Mouse (Mus musculus) monocyte, adult 5-6 weeks (primary cell): ENCODE data around the gene Thoc6. TPM values are rescaled to one million over a fixed set of nuclear protein-coding genes. Genes with fewer than 3 reads are reported as not detected.
A peak's percentile ranks its signal among the peaks of the same experiment; 100 is the strongest.

Experiments
- ATAC-seq: fragments of 153-309, 156-312 bp; replicated peaks from 2 replicates; pipeline ENCODE4 v1.8.0; 2017; ENCODE audit warnings: mild to moderate bottlenecking; ENCODE audit not compliant: low TSS enrichment, insufficient number of reproducible peaks, severe bottlenecking, poor library complexity, low FRiP score
- total RNA-seq: library from RNA; stranded (forward); fragments of 200-1000, 200-491, 200-594 nt; gene quantifications from 3 replicates; pipeline ENCODE4 v1.2.3, GENCODE M21; 2017

Gene Thoc6
- total RNA-seq, 1 experiment from 2014 or later = 21.2 TPM

DNA sequence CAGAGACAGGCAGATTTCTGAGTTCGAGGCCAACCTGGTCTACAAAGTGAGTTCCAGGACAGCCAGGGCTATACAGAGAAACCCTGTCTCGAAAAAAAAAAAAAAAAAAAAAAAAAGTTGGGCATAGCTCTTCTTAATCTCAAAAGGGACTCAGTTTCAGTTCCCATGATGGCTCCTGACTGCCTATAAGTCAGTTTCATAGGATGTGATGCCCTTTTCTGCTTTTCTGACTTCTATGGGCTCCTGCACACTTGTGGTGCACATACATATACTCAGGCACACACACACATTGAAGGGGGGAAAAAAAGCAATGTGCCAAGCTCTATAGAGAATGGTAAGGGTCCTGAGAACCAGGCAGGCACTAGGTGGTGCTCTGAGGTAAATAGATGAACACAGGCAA is 20.4 kb downstream of the Thoc6 start:
- ATAC-seq = no peak

DNA sequence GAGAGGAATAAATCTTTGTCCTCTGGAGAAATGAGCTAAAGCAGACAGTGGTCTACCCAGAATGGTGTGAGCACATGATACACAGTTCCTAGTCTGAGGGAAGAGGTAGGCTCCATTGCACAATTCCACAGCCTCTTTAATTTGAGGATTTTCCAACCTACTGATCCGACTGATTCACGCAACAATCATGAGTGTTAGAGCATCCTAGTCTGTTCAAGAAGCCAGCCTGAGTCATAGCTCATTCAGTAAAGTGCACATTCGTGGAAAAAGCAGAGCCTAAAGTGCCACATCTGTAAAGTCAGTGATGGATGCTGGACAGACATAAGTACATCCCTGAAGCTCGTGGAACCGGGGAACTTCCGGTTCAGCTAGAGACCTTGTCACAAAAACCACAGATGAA is 22.3 kb downstream of the Thoc6 start:
- no peak for ATAC-seq

- no peak for ATAC-seq
Measured at GRCm38 (mm10) chr17:23645894-23646293, 27.8 kb downstream of the Thoc6 start.

DNA sequence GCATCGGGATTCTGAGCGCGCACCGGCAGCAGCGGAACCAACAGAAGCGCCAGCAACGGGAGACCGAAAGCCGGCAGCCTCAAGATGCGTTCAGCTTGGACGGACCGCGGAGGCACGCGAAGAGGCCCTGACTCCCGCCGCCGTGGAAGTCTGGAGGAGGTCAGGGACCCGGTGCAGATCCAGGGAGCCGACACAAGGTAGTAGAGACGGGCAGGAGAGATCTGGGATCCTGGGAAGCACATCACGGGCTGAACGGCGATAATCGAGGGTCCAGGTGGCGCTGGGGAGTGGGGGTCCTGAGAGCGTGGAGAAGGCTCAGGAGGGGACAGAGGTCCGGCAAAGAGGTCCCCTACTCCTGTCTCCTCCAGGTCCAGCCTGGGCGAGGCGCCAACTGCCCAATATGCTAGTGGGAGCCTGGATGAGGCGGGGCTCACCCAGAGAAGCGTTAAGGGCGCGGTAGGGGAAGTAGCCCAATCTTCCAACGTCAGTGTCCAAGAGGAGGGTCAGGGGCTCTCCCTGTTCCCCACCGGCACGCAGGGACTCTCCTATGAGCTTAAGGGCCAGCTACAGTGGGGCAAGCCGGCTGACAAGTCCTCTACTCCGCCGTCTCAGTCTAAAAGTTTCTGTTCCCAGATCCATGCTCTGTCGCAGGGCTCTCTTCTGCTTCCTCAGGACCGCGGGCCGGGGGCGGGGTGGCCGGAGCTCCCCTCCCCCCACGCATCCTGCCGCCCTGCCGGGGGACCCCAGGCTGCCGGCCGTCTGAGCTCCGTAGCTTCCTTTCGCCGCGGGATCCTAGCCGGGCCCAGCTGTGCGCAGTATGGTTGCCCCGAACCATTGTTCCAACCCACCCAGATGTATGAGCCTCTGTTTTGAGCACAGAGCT is 28.8 kb downstream of the Thoc6 start, which contains the start of gene Mmp25:
Gene Mmp25, minus strand, starts transcription at position 665 of the 883 bp plus-strand sequence.
- ATAC-seq = peak; percentile 32; the same call in 1 of the 2 replicates

DNA sequence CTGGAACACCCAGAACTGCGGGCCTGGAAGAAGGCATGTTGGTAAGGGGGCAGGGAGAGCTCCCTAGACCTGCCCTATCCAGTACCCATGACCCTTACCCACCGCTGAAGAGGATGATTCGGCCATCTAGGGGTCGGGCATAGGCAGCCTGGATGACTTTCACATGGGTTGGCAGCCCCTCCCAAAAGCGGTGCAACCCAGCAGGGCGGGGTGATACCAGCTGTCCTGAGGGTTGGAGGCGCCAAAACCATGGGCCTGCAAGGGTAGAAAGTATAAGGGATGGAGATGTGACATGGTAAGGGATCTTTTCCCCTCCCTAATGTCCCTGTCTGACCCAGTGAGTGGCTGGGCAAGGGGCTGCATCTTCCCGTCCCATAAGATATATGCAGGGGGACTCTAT is 42.4 kb downstream of the Thoc6 start:
- no peak for ATAC-seq

DNA sequence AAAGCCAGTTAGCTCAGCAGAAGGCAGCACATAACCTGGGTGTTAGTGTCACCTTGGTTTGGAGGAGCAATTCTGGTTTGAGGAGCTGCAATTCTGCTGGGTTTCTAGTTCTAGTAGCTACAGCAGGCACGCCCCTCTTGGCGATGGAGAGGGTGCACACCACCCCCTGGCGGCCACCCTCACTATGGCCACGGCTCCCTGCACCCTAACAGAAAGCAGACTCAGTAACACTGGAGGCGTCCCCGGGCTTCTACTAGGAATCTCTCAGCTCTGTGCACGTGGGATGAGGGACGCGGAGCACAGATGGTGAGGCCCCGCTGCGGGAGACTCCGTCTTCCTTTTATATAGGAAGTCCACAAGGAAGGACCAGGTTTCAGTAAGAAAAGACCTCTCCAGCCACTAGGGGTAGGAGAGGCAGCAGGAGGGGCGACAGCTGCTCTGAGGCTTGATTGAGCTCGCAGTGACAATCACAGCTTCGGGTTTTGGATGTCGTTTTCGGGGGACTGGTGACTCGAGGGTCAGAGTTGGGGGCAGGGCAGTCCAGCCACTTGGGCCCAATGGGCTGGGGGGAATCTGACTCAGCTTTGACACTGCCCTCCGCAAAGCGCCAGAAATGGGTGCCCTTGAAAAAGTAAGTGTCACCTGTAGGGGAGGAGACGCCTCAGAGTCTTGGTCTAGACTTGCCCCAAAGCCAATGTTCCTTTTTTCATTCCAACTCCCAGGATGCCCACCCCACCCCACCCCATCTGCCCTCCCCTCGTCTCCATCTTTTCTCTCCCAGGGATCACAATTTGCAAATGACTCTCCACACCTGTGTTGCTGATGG is 43.3 kb downstream of the Thoc6 start:
- ATAC-seq = peak; percentile 79

DNA sequence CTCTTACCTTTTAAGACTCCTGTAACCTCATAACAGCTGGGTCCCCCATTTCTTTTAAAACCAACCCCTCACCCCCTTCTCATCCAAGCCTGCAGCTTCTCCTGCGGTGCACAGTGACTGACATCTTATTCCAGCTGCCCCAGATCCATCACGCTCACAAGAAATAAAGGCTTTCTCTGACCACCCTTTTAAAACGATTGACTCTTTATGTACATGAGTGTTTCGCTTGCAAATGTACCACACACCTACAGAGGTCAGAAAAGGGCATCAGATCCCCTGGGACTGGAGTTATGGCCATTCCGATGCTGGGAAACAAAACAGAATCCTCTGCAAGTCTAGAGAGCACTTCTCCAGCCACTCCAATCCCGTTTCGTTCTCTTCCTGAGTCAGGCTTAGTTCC is 45.9 kb downstream of the Thoc6 start:
- ATAC-seq = no peak

DNA sequence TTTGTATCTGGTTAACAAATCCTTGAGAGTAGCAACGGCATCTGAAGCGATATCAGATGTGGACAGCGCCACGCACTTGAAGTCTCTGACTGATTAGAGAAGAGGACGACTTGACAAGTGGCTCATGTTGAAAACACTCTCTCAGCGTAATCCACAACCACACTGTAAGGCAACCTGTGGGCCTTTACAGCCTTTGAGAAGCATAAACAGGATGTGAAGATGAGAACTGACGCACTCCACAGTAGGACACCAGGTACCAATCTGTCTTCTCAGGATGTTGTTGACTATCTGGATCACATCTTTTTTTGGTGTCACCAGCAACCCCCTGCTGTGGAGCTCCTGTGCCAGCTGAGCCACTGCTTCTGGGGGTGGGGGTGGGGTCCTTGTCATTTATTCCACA is 53.3 kb downstream of the Thoc6 start:
- ATAC-seq = no peak

Other genes with a start within 250 kb of the Thoc6 start
- not detected in 3 replicates for gene Vmn2r117, start 194.2 kb downstream of the Thoc6 start, total RNA-seq
- 4.2 to 6.2 TPM (median 5.4 TPM) in 3 replicates for gene Zfp213, start 109.6 kb downstream of the Thoc6 start, total RNA-seq
- not detected in 3 replicates for gene Zfp13, start 74.4 kb downstream of the Thoc6 start, total RNA-seq
- gene Zscan10, start 73.0 kb downstream of the Thoc6 start, total RNA-seq = not detected in 3 replicates
- 0.29 to 4.9 TPM (median 3.0 TPM) in 3 replicates for gene Mmp25, start 28.6 kb downstream of the Thoc6 start, total RNA-seq
- 1.4 TPM in 1 of 3 replicates, not detected in the others for gene Bicdl2, start 13.4 kb downstream of the Thoc6 start, total RNA-seq
- gene Hcfc1r1, start 286 bp downstream of the Thoc6 start, total RNA-seq = 36.7 to 49.3 TPM (median 38.3 TPM) in 3 replicates
- gene Tnfrsf12a, start 3.6 kb upstream of the Thoc6 start, total RNA-seq = 29.6 to 37.5 TPM (median 33.9 TPM) in 3 replicates
- not detected in 3 replicates for gene Cldn6, start 5.4 kb upstream of the Thoc6 start, total RNA-seq
- gene Cldn9, start 10.1 kb upstream of the Thoc6 start, total RNA-seq = not detected in 3 replicates
- gene 1520401A03Rik, start 48.9 kb upstream of the Thoc6 start, total RNA-seq = not detected in 3 replicates
- 0.86 to 3.7 TPM (median 2.6 TPM) in 3 replicates for gene Pkmyt1, start 52.5 kb upstream of the Thoc6 start, total RNA-seq
- gene Paqr4, start 67.0 kb upstream of the Thoc6 start, total RNA-seq = 0.38 to 5.1 TPM (median 2.9 TPM) in 3 replicates
- 0.39 TPM in 1 of 3 replicates, not detected in the others for gene Kremen2, start 72.0 kb upstream of the Thoc6 start, total RNA-seq
- gene Flywch1, start 97.7 kb upstream of the Thoc6 start, total RNA-seq = 7.0 to 19.0 TPM (median 8.6 TPM) in 3 replicates
- gene Flywch2, start 112.2 kb upstream of the Thoc6 start, total RNA-seq = 2.5 TPM in 1 of 3 replicates, not detected in the others
- 91.7 to 297 TPM (median 188 TPM) in 3 replicates for gene Srrm2, start 116.7 kb upstream of the Thoc6 start, total RNA-seq
- gene Elob, start 155.3 kb upstream of the Thoc6 start, total RNA-seq = 89.4 to 137 TPM (median 96.5 TPM) in 3 replicates
- not detected in 3 replicates for gene Prss33, start 162.2 kb upstream of the Thoc6 start, total RNA-seq
- not detected in 3 replicates for gene Prss32, start 170.0 kb upstream of the Thoc6 start, total RNA-seq
- not detected in 3 replicates for gene Prss41, start 170.3 kb upstream of the Thoc6 start, total RNA-seq
- gene Prss21, start 194.2 kb upstream of the Thoc6 start, total RNA-seq = not detected in 3 replicates
- not detected in 3 replicates for gene Dcpp1, start 207.0 kb upstream of the Thoc6 start, total RNA-seq
- gene Dcpp2, start 207.0 kb upstream of the Thoc6 start, total RNA-seq = not detected in 3 replicates
- not detected in 3 replicates for gene Dcpp3, start 243.6 kb upstream of the Thoc6 start, total RNA-seq